Mouse (Mus musculus) gastrocnemius, adult 2 months (tissue): ENCODE measurements around the gene Zic4. TPM values are rescaled to one million over a fixed set of nuclear protein-coding genes. Genes with fewer than 3 reads are reported as not detected.

Experiments
- DNase-seq: peaks from one replicate; pipeline ENCODE4 v3.0.0; 2022
- H3K27ac ChIP-seq: fragments of 200-600 bp; 2 replicates; pipeline ENCODE4 v1.8.1; 2022; ENCODE audit warnings: mild to moderate bottlenecking
- H3K4me3 ChIP-seq: fragments of 200-600 bp; 2 replicates; pipeline ENCODE4 v1.8.1; 2022; ENCODE audit warnings: mild to moderate bottlenecking, moderate library complexity
- CTCF ChIP-seq: fragments of 200-600 bp; IDR thresholded peaks from 2 replicates; pipeline ENCODE4 v1.8.1; 2022; ENCODE audit warnings: antibody characterized with exemption, mild to moderate bottlenecking, moderate library complexity
- intact Hi-C: fragments of 180-260 bp; cut with DNase I; formaldehyde crosslinking; loops from one replicate; pipeline ENCODE4 v1.15.1; 2025
- total RNA-seq, 2 experiments: library from RNA; stranded (reverse); gene quantifications; 2 replicates each; pipeline ENCODE4 v1.2.3; 2021

Gene Zic4
- total RNA-seq, 2 experiments from 2014 or later: not detected

DNA sequence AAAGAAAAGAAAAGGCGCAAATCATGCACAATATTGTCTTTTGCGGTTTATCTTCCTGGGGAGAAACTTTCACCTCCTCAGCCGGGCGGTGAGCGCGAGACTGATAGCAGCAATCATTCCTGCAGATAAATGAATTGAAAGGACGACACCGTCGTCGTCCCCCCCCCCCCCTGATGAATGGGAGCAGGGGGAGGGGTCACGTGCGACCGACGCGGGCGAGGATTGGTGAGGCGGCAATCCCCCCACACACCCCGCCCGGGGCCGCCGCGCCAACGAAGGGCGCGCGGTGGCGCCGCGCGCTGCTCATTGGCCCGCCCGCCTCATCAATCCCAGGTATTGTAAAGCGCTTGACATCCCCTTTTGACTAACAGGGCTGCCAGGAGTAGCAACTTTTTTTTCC lies 3.5 kb downstream of the Zic4 start, which contains the start of gene Zic1:
TSS of gene Zic1 (minus strand) at position 147 of the 400 bp plus-strand sequence.
- intact Hi-C loops: loop anchor here (2.0 kb wide), 1 partner anchor 13 kb away; no protein-coding TSS in a partner anchor
- DNase-seq: peak; percentile 48
- TF ChIP-seq CTCF: no peak
- H3K4me3 ChIP-seq: peak within 1 kb of the TSS; percentile 66
- peak within 1 kb of the TSS; percentile 63 for H3K27ac ChIP-seq

DNA sequence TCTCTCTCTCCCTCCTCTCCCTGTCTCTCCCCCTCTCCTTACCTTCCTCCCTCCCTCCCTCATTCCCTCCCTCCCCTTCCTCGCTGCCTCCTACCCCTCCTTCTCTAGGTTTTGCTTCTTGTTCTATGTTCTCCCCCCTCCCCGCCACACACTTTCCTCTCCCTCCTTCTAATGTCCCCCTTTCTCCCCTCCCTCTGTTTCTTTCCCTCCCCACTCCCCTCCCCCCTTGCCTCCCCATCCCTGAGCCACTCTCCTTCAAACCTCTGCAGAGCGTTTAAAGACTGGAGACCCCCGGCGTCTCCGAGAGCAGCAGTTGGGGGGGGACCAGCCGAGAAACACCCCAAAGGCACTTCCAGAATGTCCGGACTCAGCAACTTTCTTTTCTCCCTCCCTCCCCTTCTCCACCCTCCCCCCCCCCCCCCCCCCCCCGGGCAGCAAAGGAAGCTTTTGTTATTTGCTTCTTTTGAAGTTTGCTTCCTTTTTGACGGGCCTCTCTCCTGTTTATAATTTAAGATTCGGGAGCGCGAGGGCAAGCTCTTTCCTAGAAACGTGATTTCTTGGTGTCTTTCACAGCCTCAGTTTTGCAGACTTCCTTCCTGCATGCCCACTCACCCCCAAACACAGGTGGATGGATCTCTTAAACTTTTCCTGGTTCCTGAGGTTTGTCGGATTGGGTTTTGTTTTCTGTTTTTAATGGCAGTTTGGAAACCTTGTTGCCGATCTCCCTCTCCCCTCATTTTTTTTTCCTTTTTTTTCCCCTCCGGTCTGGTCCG lies 4.2 kb downstream of the Zic4 start:
- H3K27ac ChIP-seq: no peak overlapping the region
- no peak for TF ChIP-seq CTCF
- no peak overlapping the region for H3K4me3 ChIP-seq
- no peak for DNase-seq
- intact Hi-C loops: no loop called here

DNA sequence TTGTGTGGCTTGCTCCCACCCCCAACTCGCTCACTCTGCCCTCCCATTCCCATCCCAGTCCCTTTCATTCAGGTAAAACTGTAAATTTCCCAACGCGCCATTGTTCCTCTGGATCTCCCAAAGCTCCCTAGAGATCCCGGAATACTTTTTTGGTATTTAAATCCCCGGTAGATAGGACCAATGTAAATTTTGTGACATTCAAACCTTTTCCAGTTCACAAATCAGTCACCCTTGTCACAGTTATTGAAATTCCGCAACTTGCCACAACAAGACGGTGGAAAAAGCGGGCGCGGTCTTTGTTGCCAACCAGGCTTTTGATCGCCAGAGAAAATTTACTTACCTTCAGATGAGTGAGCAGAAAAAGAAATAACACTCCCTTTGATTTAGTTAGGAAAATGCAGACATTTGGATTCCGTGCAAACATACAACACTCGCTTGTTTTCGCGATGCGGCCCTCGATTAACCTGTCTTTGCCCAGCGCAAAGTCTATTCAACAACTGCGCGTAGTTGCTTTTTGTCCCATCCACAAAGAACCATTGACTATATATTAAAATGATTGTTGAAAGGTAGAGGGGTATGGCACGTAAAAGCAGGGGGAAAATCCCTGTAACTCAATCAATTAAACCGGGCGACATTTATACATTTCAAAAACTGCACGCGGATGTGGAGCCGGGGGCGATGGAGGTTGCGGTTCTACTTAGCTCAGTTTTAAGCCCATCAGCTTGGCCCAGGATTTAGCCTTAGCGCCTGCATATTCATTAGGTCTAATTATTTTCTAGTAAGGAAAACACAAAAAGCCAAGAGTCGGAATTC lies 5.0 kb downstream of the Zic4 start:
- DNase-seq: no peak
- intact Hi-C loops: no loop called here
- no peak overlapping the region for H3K27ac ChIP-seq
- TF ChIP-seq CTCF: no peak
- no peak overlapping the region for H3K4me3 ChIP-seq

DNA sequence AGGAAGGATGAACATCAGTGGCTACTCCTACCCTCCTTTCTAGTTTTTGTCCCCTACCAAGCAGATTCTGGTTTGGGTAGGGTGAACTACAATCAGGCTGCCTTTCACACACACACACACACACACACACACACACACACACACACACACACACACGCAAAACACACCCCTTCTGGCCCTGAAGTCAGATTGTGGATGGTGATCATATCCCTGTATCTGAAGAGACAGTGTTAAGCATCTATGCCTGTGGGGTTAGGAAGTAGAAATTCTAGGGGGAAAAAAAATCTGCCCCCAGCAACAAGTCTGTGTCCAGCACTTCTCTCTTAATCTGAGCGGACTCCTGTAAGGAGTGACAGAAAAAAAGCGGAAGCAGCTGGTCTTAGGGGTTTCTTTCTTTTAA lies 5.9 kb downstream of the Zic4 start:
- no peak overlapping the region for H3K4me3 ChIP-seq
- no peak overlapping the region for H3K27ac ChIP-seq
- DNase-seq: no peak
- intact Hi-C loops: no loop called here
- TF ChIP-seq CTCF: no peak

DNA sequence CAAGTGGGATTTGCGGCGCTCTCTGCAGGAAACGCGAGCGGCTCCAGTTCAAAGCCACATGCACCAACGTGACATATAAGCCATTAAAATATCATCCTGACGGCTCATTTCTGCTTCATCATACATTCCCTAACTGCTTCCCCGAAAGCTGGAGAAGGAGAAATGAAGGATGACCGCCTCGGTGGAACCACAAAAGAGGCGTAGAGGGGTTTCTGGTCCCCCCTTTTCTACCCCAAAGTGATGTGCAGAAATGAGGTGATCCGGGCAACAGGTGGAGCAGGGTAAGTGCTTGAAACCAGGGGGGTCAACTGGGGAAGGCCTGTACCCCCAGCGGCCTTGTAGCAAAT lies 6.7 kb downstream of the Zic4 start:
- no peak overlapping the region for H3K4me3 ChIP-seq
- DNase-seq: no peak
- no peak for TF ChIP-seq CTCF
- intact Hi-C loops: no loop called here
- no peak overlapping the region for H3K27ac ChIP-seq

DNA sequence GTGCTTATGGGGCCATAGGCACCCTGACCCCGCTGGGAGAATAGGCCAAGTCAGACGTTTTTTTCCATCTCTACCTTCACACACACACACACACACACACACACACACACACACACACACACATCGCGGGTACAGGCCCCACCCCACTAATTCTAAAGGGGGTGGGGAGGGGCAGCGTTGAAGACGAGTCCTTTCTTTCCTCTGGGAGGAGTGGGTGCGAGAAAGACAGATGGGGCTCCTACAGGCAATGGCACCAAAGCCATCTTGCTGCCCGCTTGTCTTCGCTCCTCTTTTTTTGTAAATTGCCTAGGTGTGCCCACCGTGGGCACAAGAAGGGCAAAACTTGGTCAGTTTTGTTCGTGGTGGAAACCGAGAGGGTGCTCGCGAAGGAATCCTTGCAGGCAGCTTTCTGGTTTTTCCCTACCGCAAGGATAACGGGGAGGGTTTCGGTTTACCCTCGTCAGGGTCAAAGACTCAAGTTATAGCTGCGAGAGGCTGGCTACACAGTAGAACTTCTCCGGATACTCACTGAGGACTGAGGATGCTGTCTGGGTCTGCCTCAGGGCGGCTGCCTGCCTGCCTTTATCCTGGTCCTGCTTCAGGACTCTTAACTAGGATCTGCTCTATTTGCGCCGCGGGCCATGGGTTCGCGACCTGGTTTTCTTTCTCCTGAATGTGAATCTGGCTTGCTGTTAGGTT lies 7.2 kb downstream of the Zic4 start:
- no peak overlapping the region for H3K27ac ChIP-seq
- no peak overlapping the region for H3K4me3 ChIP-seq
- TF ChIP-seq CTCF: no peak
- intact Hi-C loops: no loop called here
- no peak for DNase-seq

DNA sequence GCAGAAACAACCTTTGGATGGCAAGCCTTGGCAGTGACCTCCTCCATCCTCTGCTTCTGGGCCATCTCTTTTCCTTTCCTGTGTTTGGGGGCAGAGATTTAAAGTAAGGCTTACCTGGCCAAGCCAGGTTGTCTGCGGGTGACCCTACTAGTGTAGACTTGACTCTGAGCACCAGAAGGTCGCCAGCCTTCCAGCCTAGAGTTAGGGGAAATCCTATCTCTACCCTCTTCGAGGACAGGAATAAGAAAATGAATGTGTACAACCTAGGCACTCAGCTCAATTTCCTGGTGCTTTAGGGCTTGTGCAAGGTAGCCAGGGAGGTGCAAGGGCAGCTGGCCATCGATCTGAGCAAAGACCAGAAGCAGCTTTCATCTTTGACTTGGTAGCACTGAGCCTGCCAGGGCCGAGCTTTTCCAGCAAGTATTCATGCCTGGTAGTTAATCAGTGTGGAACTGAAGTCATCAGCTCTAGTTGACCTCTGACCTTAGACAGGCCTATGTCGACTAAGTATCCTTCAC lies 8.0 kb downstream of the Zic4 start:
- Histone ChIP-seq H3K4me3 (no peak overlapping the region), H3K27ac (no peak overlapping the region)
- TF ChIP-seq CTCF: no peak
- DNase-seq: no peak
- intact Hi-C loops: no loop called here

DNA sequence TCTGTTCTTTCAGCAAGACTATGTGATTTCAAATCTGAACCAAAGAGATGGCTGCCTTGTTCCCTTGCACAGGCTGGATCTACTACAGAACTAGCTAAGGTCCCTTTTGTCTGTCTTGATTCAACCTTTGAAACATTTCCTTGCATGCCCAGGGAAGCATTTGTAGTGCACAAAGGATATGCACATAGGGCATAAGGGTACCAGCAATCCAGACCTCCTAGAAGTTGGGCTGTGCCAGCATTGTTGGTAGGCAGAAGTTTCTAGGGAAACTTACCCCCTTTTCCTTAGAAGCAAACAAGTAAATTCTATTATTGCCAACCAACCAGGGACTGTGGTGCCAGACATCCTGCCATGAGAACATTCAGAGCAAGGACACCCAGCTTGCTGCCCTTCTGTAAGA lies 8.8 kb downstream of the Zic4 start:
- DNase-seq: no peak
- no peak overlapping the region for H3K4me3 ChIP-seq
- H3K27ac ChIP-seq: no peak overlapping the region
- intact Hi-C loops: no loop called here
- no peak for TF ChIP-seq CTCF

DNA sequence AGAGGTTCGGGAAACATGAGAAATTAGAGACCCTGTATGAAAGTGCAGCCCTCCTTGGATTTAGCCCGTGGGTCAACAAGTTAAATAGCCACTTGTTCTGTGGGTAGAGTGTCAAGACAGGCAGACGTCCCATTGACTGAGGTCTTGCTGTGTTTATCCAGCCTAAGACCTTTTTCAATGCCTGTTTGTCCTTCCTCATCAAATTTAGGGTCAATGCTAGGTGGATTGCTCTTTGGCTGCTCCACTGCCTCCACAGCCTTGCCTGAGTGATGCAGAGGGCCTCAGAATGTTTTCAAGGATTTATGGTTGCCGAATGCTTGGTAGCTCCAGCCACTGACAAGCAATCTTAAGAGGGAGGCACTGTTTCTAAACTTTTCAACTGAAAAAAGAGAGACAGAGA lies 9.4 kb downstream of the Zic4 start:
- H3K27ac ChIP-seq: no peak overlapping the region

DNA sequence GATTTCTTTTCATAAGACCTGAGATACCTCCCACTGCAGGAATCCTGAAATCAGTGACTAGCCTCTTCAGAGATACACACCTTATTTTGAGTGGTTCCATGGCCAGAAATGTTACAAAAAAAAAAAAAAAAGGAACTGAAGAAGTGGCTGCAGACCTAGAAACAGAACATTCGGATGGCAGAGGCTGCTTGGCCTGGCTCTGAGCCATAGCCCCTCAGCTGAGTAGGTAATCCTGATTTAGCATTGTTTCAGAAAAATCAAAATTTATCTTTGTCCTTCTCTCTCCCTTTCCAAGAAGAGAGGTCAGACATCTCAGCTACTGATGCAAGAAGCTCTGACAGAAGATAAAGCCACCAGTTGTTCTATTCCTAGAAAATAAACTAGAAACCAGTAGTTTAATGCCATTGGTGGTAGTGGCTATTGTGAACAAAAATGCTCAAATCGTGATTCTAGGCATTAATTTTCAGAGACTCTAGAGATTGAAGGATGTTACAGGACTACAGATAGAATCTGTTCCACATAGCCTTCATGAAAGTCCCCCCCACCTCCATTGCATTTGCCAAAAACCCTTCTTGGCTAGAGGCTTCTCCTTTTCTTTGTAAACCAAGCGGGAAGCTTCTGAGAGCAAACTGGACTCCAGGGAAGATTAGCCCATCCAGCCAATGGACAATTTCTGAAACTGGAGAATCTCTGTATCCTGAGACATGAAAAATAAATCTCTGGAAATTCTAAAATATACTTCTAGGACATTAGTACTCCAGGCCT lies 11.8 kb downstream of the Zic4 start:
- no peak for DNase-seq
- Histone ChIP-seq H3K4me3 (no peak overlapping the region), H3K27ac (no peak overlapping the region)
- TF ChIP-seq CTCF: no peak
- intact Hi-C loops: no loop called here

More for the DNA sequence above, 9.4 kb downstream of the Zic4 start:
- DNase-seq: no peak
- TF ChIP-seq CTCF: no peak
- H3K4me3 ChIP-seq: no peak overlapping the region
- intact Hi-C loops: no loop called here

DNA sequence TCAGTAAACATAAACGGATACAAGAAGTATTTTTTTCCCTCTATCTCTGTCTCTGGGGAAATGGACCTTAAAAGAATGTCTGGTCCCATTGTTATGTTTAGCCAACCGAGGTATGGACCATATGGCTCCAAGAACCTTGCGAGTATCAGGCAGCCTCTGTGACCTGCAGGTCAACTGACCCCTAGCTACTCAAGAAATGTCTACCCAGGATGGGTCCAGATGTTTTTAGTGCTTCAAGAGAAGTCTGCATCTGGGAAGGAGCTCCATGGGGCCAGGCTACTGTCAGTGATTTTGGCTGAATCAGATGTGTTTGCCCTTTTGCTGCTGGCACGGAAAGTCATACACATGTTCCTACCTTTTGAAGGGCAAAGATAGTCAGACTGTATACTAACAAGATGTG lies 12.5 kb downstream of the Zic4 start:
- intact Hi-C loops: no loop called here
- no peak for TF ChIP-seq CTCF
- no peak overlapping the region for H3K4me3 ChIP-seq
- DNase-seq: no peak
- no peak overlapping the region for H3K27ac ChIP-seq

DNA sequence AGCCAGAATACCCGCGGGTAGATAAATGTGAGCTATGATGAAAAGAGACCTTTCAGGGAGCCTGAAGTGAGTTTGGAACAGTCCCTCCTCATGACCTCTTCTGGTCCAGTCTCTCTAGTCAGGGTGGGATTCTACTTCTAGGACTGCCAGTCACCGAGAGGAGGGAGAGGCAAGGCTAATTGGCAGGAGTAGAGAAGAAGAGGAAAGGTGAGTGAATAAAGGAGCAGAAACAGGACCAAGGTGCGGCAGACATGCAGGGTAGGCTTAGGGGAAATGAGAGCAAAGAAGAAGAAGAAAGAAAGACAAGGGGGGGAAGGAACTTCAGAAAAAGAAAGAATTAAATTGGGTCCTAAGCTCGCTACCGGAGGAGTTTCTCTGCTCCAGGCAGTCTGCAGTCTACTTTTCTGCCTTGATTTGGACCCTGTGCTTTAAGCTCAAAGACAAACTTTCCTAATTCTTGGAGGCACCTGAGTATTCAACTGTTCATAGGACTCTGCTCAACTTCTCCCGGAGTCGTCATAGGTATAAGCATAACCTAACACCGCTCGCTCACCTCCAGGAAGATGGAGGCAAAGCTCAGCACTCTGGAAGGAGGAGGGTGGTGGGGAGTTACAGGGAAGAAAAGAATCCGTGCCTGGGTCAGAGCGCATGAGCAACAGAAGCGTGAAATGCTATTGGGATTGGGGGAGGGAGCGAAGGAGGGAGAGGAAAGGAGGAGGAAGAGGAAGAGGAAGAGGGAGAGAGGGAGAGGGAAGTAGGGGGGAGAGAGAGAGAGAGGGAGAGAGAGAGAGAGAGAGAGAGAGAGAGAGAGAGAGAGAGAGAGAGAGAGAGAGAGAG lies 15.0 kb downstream of the Zic4 start:
- 0 out of 2 replicates have a peak overlapping the region, but pooled peaks have one; percentile 36 for H3K4me3 ChIP-seq
- DNase-seq: no peak
- no peak for TF ChIP-seq CTCF
- intact Hi-C loops: no loop called here
- no peak overlapping the region for H3K27ac ChIP-seq
